8 mouse cellular contexts compared by ENCODE assay signal in genomic region chr17:86329273-86330075, GRCm38 (mm10).
DNase-seq lines count a peak whose midpoint lies in the region; ATAC-seq and TF ChIP-seq lines count a peak whose summit lies in the region.
"Had no signal": no experiment of that assay in that cellular context is flagged by ENCODE, and none has a peak within 500 bp of the region (broad histone marks: within the 10 kb centered on the region; RNA-seq: fewer than 3 reads in every experiment).

No protein-coding gene starts in this region.

- dilution Hi-C loops in CH12.LX (cut with MboI; ENCODE audit: extremely low pct_ligation_motif_present, extremely low pct_unique_long_range_greater_than_20kb, low sequenced_read_pairs): no loop called here

- DNase-seq in CD4-positive, CD25-positive, alpha-beta regulatory T cell, adult 2 months (ENCODE audit: low read depth, low spot score): peak; percentile 39
- peak; percentile 39 for DNase-seq in CH12.LX (ENCODE audit: extremely low read depth)
- DNase-seq in heart, postnatal 0 days (ENCODE audit: low spot score): no peak
- no peak for DNase-seq in liver, postnatal 0 days
- no peak for DNase-seq in gastrocnemius, adult 18-20 months (ENCODE audit: low spot score)

- peak overlapping the region; percentile 47; the same call in 1 of the 2 replicates for H3K27ac ChIP-seq in CH12.LX (ENCODE audit: insufficient read depth, low read depth)
- H3K27ac ChIP-seq in heart, postnatal 0 days (ENCODE audit: low read depth): no peak overlapping the region
- H3K27ac ChIP-seq in liver, postnatal 0 days (ENCODE audit: low read depth): peak overlapping the region; percentile 11; the same call in 1 of the 2 replicates

- H3K79me2 ChIP-seq in CH12.LX (replicated peaks; ENCODE audit: control insufficient read depth, extremely low read depth, insufficient read depth, poor library complexity, severe bottlenecking): no peaks in the 10 kb centered on the region; the same call in 1 of the 2 replicates

- peak overlapping the region; percentile 70 for H3K4me2 ChIP-seq in CH12.LX (ENCODE audit: insufficient read depth, low read depth, poor library complexity, severe bottlenecking)
- peak overlapping the region; percentile 47 for H3K4me2 ChIP-seq in heart, postnatal 0 days (ENCODE audit: low read depth, low read length)
- peak overlapping the region; percentile 58 for H3K4me2 ChIP-seq in liver, postnatal 0 days (ENCODE audit: low read depth, low read length)

- H3K4me1 ChIP-seq in CH12.LX (ENCODE audit: control insufficient read depth in 1 of 2, insufficient read depth in 2 of 2): peaks cover 28 to 88% of the 10 kb centered on the region in 2 experiments
- H3K4me1 ChIP-seq in heart, postnatal 0 days (ENCODE audit: control insufficient read depth, insufficient read depth): peaks cover 27% of the 10 kb centered on the region
- H3K4me1 ChIP-seq in liver, postnatal 0 days (ENCODE audit: insufficient read depth): peaks cover 14% of the 10 kb centered on the region

- peak overlapping the region in 1 of 3 experiments; percentile 16 for H3K4me3 ChIP-seq in CH12.LX (replicated peaks in 1 of 3; ENCODE audit: low read depth in 2 of 3, low read length in 2 of 3, poor library complexity in 1 of 3)
- peak overlapping the region; percentile 19 for H3K4me3 ChIP-seq in heart, postnatal 0 days (ENCODE audit: low read depth, low read length)
- no peak overlapping the region for H3K4me3 ChIP-seq in liver, postnatal 0 days (ENCODE audit: low read depth, low read length)
- H3K4me3 ChIP-seq: megakaryocyte, embryonic 14.5 days had no signal

- no peaks in the 10 kb centered on the region for H3K9me3 ChIP-seq in CH12.LX (replicated peaks; ENCODE audit: low read length)
- H3K9me3 ChIP-seq in heart, postnatal 0 days (replicated peaks; ENCODE audit: control insufficient read depth, low read length): no peaks in the 10 kb centered on the region
- H3K9me3 ChIP-seq in liver, postnatal 0 days (ENCODE audit: low read length): no peaks in the 10 kb centered on the region
- H3K9me3 ChIP-seq: megakaryocyte, embryonic 14.5 days had no signal

- TF ChIP-seq RAD21 in CH12.LX (IDR thresholded peaks at IDR 0.05; ENCODE audit: low read depth, low read length): no peak

- 44% methylated on average over 16 of the region's 16 CpGs for WGBS in heart, postnatal 0 days
- 39% methylated on average over 16 of the region's 16 CpGs for WGBS in liver, postnatal 0 days (ENCODE audit: insufficient replicate concordance)

- peaks cover 0 to 20% of the 10 kb centered on the region in 2 experiments for H3K36me3 ChIP-seq in CH12.LX (replicated peaks in 1 of 2; ENCODE audit: control insufficient read depth in 1 of 2, insufficient read depth in 1 of 2, low read length in 1 of 2)
- no peaks in the 10 kb centered on the region for H3K36me3 ChIP-seq in heart, postnatal 0 days (replicated peaks; ENCODE audit: control insufficient read depth, insufficient read depth, low read length)
- no peaks in the 10 kb centered on the region for H3K36me3 ChIP-seq in liver, postnatal 0 days (replicated peaks; ENCODE audit: insufficient read depth, low read length)

- TF ChIP-seq POLR2A in CH12.LX (IDR thresholded peaks at IDR 0.05; ENCODE audit: low read depth, low read length): no peak

- H3K9ac ChIP-seq in CH12.LX (ENCODE audit: insufficient read depth, low read depth): peak overlapping the region; percentile 61
- H3K9ac ChIP-seq in heart, postnatal 0 days (replicated peaks; ENCODE audit: low read depth, low read length): 0 out of 2 replicates have a peak overlapping the region, but pooled peaks have one; percentile 5
- peak overlapping the region; percentile 16; the same call in 1 of the 2 replicates for H3K9ac ChIP-seq in liver, postnatal 0 days (replicated peaks)

- no peaks in the 10 kb centered on the region for H3K27me3 ChIP-seq in CH12.LX (replicated peaks)
- no peaks in the 10 kb centered on the region for H3K27me3 ChIP-seq in heart, postnatal 0 days (ENCODE audit: control insufficient read depth, insufficient read depth, low read length)
- H3K27me3 ChIP-seq in liver, postnatal 0 days (ENCODE audit: insufficient read depth, low read length): no peaks in the 10 kb centered on the region
- H3K27me3 ChIP-seq: megakaryocyte, embryonic 14.5 days had no signal

- ATAC-seq in heart, postnatal 0 days (ENCODE audit: insufficient read depth, low read depth): no peak
- ATAC-seq in liver, postnatal 0 days: no peak
- ATAC-seq in erythroid progenitor cell, adult 5-6 weeks (replicated peaks; ENCODE audit: low FRiP score, poor library complexity, severe bottlenecking): no peak
- ATAC-seq in cerebellum, adult (ENCODE audit: insufficient number of reproducible peaks, low FRiP score, low TSS enrichment): no peak

- TF ChIP-seq EP300 in CH12.LX (IDR thresholded peaks at IDR 0.05; ENCODE audit: low read length): no peak
- TF ChIP-seq EP300 in heart, postnatal 0 days (IDR thresholded peaks at IDR 0.05; ENCODE audit: low read depth): no peak
- TF ChIP-seq EP300 in liver, postnatal 0 days (IDR thresholded peaks at IDR 0.05; ENCODE audit: low read depth): no peak

- TF ChIP-seq CTCF in CH12.LX (conservative IDR thresholded peaks at IDR 0.05 in 1 of 2, IDR thresholded peaks at IDR 0.05 in 1 of 2; ENCODE audit: low read depth in 2 of 2, low read length in 2 of 2): no peak
- TF ChIP-seq CTCF in heart, postnatal 0 days (IDR thresholded peaks at IDR 0.05; ENCODE audit: low read depth): no peak
- no peak for TF ChIP-seq CTCF in liver, postnatal 0 days (IDR thresholded peaks at IDR 0.05; ENCODE audit: low read depth)

- in situ Hi-C loops in CH12.LX (cut with MboI; ENCODE audit: low pct_ligation_motif_present, low pct_unique_long_range_greater_than_20kb, low sequenced_read_pairs): loop anchor here (5.0 kb wide), 1 partner anchor 108 kb away; no protein-coding TSS in a partner anchor

TF ChIP-seq in CH12.LX, 34 proteins besides CTCF, POLR2A, EP300 and RAD21:
- TF ChIP-seq MXI1 (IDR thresholded peaks at IDR 0.05; ENCODE audit: low read depth, low read length) (no peak), CHD1 (IDR thresholded peaks at IDR 0.05; ENCODE audit: low read depth, low read length) (no peak), SIN3A (IDR thresholded peaks at IDR 0.05; ENCODE audit: low read length) (0 out of 2 replicates have a peak, but pooled peaks have one; percentile 50), BHLHE40 (IDR thresholded peaks at IDR 0.05; ENCODE audit: low read depth, low read length) (peak; percentile 19; the same call in 1 of the 2 replicates), IRF4 (IDR thresholded peaks at IDR 0.05; ENCODE audit: low read depth, low read length) (peak; percentile 58; the same call in 1 of the 2 replicates), JUND (conservative IDR thresholded peaks at IDR 0.05; ENCODE audit: low read depth, low read length) (no peak), NELFE (IDR thresholded peaks at IDR 0.05; ENCODE audit: low read depth, low read length) (no peak), MYC (IDR thresholded peaks at IDR 0.05; ENCODE audit: low read depth, low read length) (no peak), ZKSCAN1 (IDR thresholded peaks at IDR 0.05; ENCODE audit: borderline replicate concordance, low read depth, low read length) (no peak), MAZ (IDR thresholded peaks at IDR 0.05; ENCODE audit: low read depth, low read length) (0 out of 2 replicates have a peak, but pooled peaks have one; percentile 52), KAT2A (IDR thresholded peaks at IDR 0.05; ENCODE audit: insufficient replicate concordance, low read length) (no peak), TBP (conservative IDR thresholded peaks at IDR 0.05; ENCODE audit: low read depth, low read length) (no peak), TCF12 (IDR thresholded peaks at IDR 0.05; ENCODE audit: low read depth, low read length) (no peak), RCOR1 (conservative IDR thresholded peaks at IDR 0.05; ENCODE audit: low read depth, low read length) (no peak), ELF1 (IDR thresholded peaks at IDR 0.05; ENCODE audit: low read depth, low read length) (no peak), NRF1 (IDR thresholded peaks at IDR 0.05; ENCODE audit: low read depth, low read length) (no peak), POLR2AphosphoS2 (IDR thresholded peaks at IDR 0.05; ENCODE audit: low read depth, low read length) (no peak), HCFC1 (IDR thresholded peaks at IDR 0.05; ENCODE audit: low read depth, low read length) (no peak), ZMIZ1 (IDR thresholded peaks at IDR 0.05; ENCODE audit: low read depth, low read length) (no peak), PAX5 (IDR thresholded peaks at IDR 0.05; ENCODE audit: low read length) (no peak), SMC3 (IDR thresholded peaks at IDR 0.05; ENCODE audit: low read depth, low read length) (no peak), CHD2 (IDR thresholded peaks at IDR 0.05; ENCODE audit: low read length) (no peak), E2F4 (IDR thresholded peaks at IDR 0.05; ENCODE audit: insufficient replicate concordance, low read depth, low read length) (no peak), MAFK (IDR thresholded peaks at IDR 0.05; ENCODE audit: insufficient replicate concordance, low read length) (peak; percentile 71; the same call in 1 of the 2 replicates), USF2 (conservative IDR thresholded peaks at IDR 0.05; ENCODE audit: low read depth, low read length) (no peak), GABPA (IDR thresholded peaks at IDR 0.05; ENCODE audit: insufficient replicate concordance, low read depth, low read length) (no peak), ETS1 (conservative IDR thresholded peaks at IDR 0.05; ENCODE audit: low read depth, low read length) (no peak), MAX (IDR thresholded peaks at IDR 0.05; ENCODE audit: low read length) (no peak), ZC3H11A (IDR thresholded peaks at IDR 0.05; ENCODE audit: low read depth, low read length) (no peak)

Comparison
In these comparisons a context has a peak if more than half of its experiments do, and no peak if none do; other contexts are left out.
1. DNase-seq: peak in CD4-positive, CD25-positive, alpha-beta regulatory T cell, adult 2 months (single experiment) and CH12.LX (single experiment); none in heart, postnatal 0 days (single experiment), liver, postnatal 0 days (single experiment) and gastrocnemius, adult 18-20 months (single experiment).
2. H3K9ac ChIP-seq: peak in every context shown above with its lines; median percentile 61 in CH12.LX; 16 in liver, postnatal 0 days; 5 in heart, postnatal 0 days.
3. Peak in every context shown above with its lines, with median percentiles within 50 percentile points of each other: H3K4me2 ChIP-seq.